Mouse (Mus musculus) right cerebral cortex, postnatal 10 days (tissue): Measurements from ENCODE around the gene Hyal1.

Experiments
- DNase-seq, 2 experiments: peaks; one replicate each; pipeline ENCODE4 v3.0.0; 2021; ENCODE audit warnings: low spot score in 2 of 2

The Hyal1 gene

GRCm38 (mm10) chr9:107594281-107595062, 17.7 kb downstream of the Hyal1 start:
- DNase-seq, result no peak

GRCm38 (mm10) chr9:107596619-107597569, 20.2 kb downstream of the Hyal1 start:
- DNase-seq, result no peak

- DNase-seq, result no peak
These were observed 21.7 kb downstream of the Hyal1 start for GRCm38 (mm10) chr9:107598385-107598784.

GRCm38 (mm10) chr9:107599433-107599832, 22.7 kb downstream of the Hyal1 start:
- no peak for DNase-seq

- DNase-seq, result no peak
These were observed 23.1 kb downstream of the Hyal1 start for GRCm38 (mm10) chr9:107599842-107600241.

- DNase-seq, result no peak
These were observed 24.0 kb downstream of the Hyal1 start for GRCm38 (mm10) chr9:107600745-107601144.

- no peak for DNase-seq
These were observed 24.5 kb downstream of the Hyal1 start for GRCm38 (mm10) chr9:107601275-107601674.

GRCm38 (mm10) chr9:107602068-107602648, 25.4 kb downstream of the Hyal1 start:
- peak; percentile 88 to 94 for DNase-seq

- DNase-seq, result no peak
These were observed 26.5 kb downstream of the Hyal1 start for GRCm38 (mm10) chr9:107603251-107603650.

GRCm38 (mm10) chr9:107605041-107605661, 28.4 kb downstream of the Hyal1 start:
- no peak for DNase-seq

GRCm38 (mm10) chr9:107606591-107606990, 29.9 kb downstream of the Hyal1 start:
- DNase-seq, result no peak

- DNase-seq, result no peak
These were observed 30.3 kb downstream of the Hyal1 start for GRCm38 (mm10) chr9:107607036-107607435.

GRCm38 (mm10) chr9:107607653-107608245, 31.0 kb downstream of the Hyal1 start:
- DNase-seq, result no peak

GRCm38 (mm10) chr9:107608741-107609432, 32.2 kb downstream of the Hyal1 start, which contains the start of gene Sema3b:
Gene Sema3b, minus strand, starts transcription at chr9:107609229.
- DNase-seq, result no peak

GRCm38 (mm10) chr9:107609433-107609830, 32.7 kb downstream of the Hyal1 start:
- DNase-seq, result no peak

GRCm38 (mm10) chr9:107611456-107612190, 34.9 kb downstream of the Hyal1 start:
- peak in 1 of 2 experiments; percentile 70 for DNase-seq

- peak; percentile 98 to 99 for DNase-seq
These were observed 35.6 kb downstream of the Hyal1 start for GRCm38 (mm10) chr9:107612191-107612944.

- no peak for DNase-seq
These were observed 36.3 kb downstream of the Hyal1 start for GRCm38 (mm10) chr9:107612945-107613569.

GRCm38 (mm10) chr9:107615035-107615434, 38.3 kb downstream of the Hyal1 start:
- DNase-seq, result no peak
